Mouse (Mus musculus) midbrain, embryonic 14.5 days (tissue): Measurements from ENCODE around the gene Daxx. TPM values are rescaled to one million over a fixed set of nuclear protein-coding genes. Genes with fewer than 3 reads are reported as not detected.
"Not testable (repeated sequence)": the region's sequence is repeated elsewhere in the genome, so short reads cannot be mapped to it uniquely, and the experiment has no call there.

Source experiments
- ATAC-seq: fragments of 200-750 bp; cut with Nextera tagmentation; 2 replicates; pipeline ENCODE4 v1.8.0; 2017; ENCODE audit warnings: moderate number of reproducible peaks, moderate library complexity; ENCODE audit not compliant: low FRiP score, low TSS enrichment
- DNase-seq: peaks from one replicate; pipeline ENCODE4 v3.0.0-alpha.2; 2015
- H3K27ac ChIP-seq: fragments of 300-500 bp; sonication (generic); replicated peaks from 2 replicates; pipeline ENCODE4 v1.5.1; 2014; ENCODE audit warnings: mild to moderate bottlenecking, low read depth, low read length, moderate library complexity
- H3K27me3 ChIP-seq: fragments of 300-500 bp; sonication (generic); 2 replicates; pipeline ENCODE4 v1.6.1; 2014; ENCODE audit warnings: low read length, control low read depth, mixed read lengths; ENCODE audit not compliant: control insufficient read depth, insufficient read depth
- H3K36me3 ChIP-seq: fragments of 300-500 bp; sonication (generic); 2 replicates; pipeline ENCODE4 v1.6.1; 2014; ENCODE audit warnings: low read length, control low read depth; ENCODE audit not compliant: control insufficient read depth, insufficient read depth
- H3K4me1 ChIP-seq: fragments of 300-500 bp; sonication (generic); 2 replicates; pipeline ENCODE4 v1.6.1; 2014; ENCODE audit warnings: mild to moderate bottlenecking, antibody characterized with exemption, low read length, control low read depth; ENCODE audit not compliant: control insufficient read depth, insufficient read depth
- H3K4me2 ChIP-seq: fragments of 300-500 bp; sonication (generic); 2 replicates; pipeline ENCODE4 v1.6.1; 2014; ENCODE audit warnings: mild to moderate bottlenecking, low read length, moderate library complexity
- H3K4me3 ChIP-seq: fragments of 300-500 bp; sonication (generic); replicated peaks from 2 replicates; pipeline ENCODE4 v1.5.1; 2014; ENCODE audit warnings: low read depth, low read length
- H3K9ac ChIP-seq: fragments of 300-500 bp; sonication (generic); replicated peaks from 2 replicates; pipeline ENCODE4 v1.6.1; 2014; ENCODE audit warnings: mild to moderate bottlenecking, low read length, moderate library complexity
- H3K9me3 ChIP-seq: fragments of 300-500 bp; sonication (generic); 2 replicates; pipeline ENCODE4 v1.6.1; 2016; ENCODE audit warnings: low read length, control low read depth, mixed read lengths; ENCODE audit not compliant: control insufficient read depth
- WGBS: fragments of 180-500 bp; shearing (Covaris S2); extraction: QIAGEN DNeasy Blood & Tissue Kit; methylation state at CpG from one replicate; pipeline ENCODE4 v1.1.7; 2014; 5-methylcytosine and 5-hydroxymethylcytosine counted together
- polyA plus RNA-seq: library from polyadenylated mRNA; unstranded; fragments of >200 nt; fragmentation: Nextera tagmentation; extraction: Ambion mirVana; gene quantifications from 2 replicates; pipeline ENCODE4 v1.2.1, GENCODE M21; 2014

Daxx gene
- polyA plus RNA-seq, 1 experiment from 2014 or later, result 44.6 TPM

DNA sequence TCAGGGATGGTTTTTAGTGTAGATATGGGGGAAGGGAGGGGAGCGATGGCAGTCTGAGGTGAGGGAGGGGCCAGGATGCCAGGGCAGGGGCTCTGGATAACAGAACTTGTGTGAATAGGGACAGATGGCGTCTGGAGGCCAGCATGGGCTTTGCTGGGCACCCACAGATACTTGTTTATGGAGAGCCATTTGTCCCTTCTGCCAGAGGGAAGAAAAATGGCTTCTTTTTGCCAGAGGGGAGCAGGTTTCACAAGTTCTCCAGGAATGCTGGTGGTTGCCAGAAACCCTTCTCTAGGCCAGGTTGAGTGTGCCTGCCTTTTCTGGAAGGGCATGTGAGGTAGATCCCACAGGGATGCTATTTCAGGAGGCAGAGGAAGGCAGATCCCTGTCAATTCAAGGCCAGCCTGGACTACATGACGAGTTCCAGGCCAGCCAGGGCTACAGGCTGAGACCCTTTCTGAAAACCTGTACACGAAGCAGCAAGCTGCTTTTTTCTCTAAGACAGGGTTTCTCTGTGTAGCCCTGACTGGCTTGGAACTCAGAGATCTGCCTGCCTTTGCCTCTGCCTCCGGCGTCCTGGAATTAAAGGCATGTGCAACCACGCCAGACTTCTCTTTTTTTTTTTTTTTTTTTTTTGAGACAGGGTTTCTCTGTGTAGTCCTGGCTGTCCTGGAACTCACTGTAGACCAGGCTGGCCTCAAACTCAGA lies 8.8 kb upstream of the Daxx start:
- WGBS, result 74% methylated on average over 7 of the region's 7 CpGs
- DNase-seq (no peak), ATAC-seq (no peak)
- Histone ChIP-seq H3K27ac (no peak overlapping the region), H3K27me3 (no peaks in the 10 kb centered on the region), H3K36me3 (no peaks in the 10 kb centered on the region), H3K9ac (no peak overlapping the region), H3K4me3 (no peak overlapping the region), H3K4me1 (no peaks in the 10 kb centered on the region), H3K9me3 (no peaks in the 10 kb centered on the region), H3K4me2 (no peak overlapping the region)

DNA sequence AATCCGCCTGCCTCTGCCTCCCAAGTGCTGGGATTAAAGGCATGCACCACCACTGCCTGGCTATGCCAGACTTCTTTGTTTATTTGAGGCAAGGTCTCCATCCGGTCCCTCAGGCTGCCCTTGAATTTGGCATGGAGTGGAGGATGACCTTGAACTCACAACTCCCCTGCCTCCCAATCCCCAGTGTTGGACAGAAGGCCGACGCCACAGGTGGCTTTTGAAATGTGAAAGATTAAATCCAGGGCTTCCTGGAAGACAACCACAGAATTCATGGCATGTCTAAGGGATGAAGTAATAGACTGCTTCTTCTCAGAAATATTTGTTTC lies 8.3 kb upstream of the Daxx start:
- Histone ChIP-seq H3K27ac (no peak overlapping the region), H3K4me2 (no peak overlapping the region), H3K36me3 (no peaks in the 10 kb centered on the region), H3K9ac (no peak overlapping the region), H3K4me1 (no peaks in the 10 kb centered on the region), H3K4me3 (no peak overlapping the region), H3K9me3 (no peaks in the 10 kb centered on the region), H3K27me3 (no peaks in the 10 kb centered on the region)
- DNase-seq, result no peak
- WGBS, result 86% methylated on average over 4 of the region's 4 CpGs
- ATAC-seq, result no peak

DNA sequence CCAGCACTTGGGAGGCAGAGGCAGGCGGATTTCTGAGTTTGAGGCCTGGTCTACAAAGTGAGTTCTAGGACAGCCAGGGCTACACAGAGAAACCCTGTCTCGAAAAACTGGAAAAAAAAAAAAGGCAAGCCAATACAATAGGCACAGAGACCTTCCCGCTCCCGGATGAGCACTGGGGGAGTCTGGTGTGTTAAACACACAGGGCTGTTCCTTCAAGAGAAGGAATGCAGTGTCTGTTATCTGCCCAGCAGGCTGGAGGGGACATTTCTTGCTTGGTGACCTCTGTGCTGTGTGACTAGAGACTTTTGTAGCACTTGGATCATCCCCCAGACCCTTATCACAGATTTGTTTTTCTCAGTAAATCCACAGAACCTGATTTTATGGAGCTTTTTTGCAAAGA lies 7.6 kb upstream of the Daxx start:
- WGBS, result 84% methylated on average over 4 of the region's 4 CpGs
- H3K9me3 ChIP-seq, result no peaks in the 10 kb centered on the region
- H3K4me1 ChIP-seq, result no peaks in the 10 kb centered on the region
- DNase-seq, result no peak
- H3K9ac ChIP-seq, result no peak overlapping the region
- H3K27me3 ChIP-seq, result no peaks in the 10 kb centered on the region
- H3K27ac ChIP-seq, result no peak overlapping the region
- H3K4me3 ChIP-seq, result no peak overlapping the region
- no peaks in the 10 kb centered on the region for H3K36me3 ChIP-seq
- no peak for ATAC-seq
- no peak overlapping the region for H3K4me2 ChIP-seq

DNA sequence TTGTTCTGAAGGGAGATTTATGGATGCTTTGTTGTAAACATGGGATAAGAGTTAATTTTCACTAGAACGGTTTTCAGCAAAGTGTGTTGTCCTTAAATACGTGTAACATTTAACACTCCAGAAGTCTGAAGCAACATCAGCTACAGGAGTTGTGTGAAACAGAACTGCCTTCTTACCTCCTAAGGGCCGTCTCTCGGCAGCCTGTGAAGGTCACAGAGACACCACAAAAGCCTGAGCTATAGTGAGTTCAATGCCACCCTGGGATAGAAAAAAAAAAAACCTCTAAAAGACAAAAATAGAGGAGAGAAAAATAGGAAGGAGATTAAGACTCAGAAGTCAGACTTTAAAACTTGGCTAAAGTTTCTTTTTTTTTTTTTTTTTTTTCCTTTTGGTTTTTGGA lies 7.1 kb upstream of the Daxx start:
- Histone ChIP-seq H3K9me3 (no peaks in the 10 kb centered on the region), H3K27ac (no peak overlapping the region), H3K4me1 (no peaks in the 10 kb centered on the region), H3K4me3 (no peak overlapping the region), H3K9ac (no peak overlapping the region), H3K36me3 (no peaks in the 10 kb centered on the region), H3K27me3 (no peaks in the 10 kb centered on the region), H3K4me2 (no peak overlapping the region)
- ATAC-seq (no peak), DNase-seq (no peak)
- 84% methylated on average over 4 of the region's 4 CpGs for WGBS

DNA sequence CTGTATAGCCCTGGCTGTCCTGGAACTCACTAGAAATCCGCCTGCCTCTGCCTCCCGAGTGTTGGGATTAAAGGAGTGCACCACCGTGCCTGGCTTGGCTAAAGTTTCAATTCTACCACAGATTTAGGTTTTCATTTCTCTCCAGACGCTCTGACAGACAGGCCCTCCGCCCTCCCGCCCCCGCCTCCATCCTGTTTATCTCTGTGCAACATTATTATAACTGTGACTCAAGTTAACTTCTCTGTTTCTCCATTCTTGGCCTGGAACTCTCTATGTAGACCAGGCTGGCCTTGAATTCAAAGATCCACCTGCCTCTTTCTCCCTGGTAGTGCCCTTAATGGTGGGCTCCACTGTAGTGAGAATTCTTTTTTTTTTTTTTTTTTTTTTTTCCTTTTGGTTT lies 6.7 kb upstream of the Daxx start:
- H3K9ac ChIP-seq, result no peak overlapping the region
- H3K27ac ChIP-seq, result no peak overlapping the region
- H3K4me3 ChIP-seq, result no peak overlapping the region
- H3K9me3 ChIP-seq, result no peaks in the 10 kb centered on the region
- H3K36me3 ChIP-seq, result no peaks in the 10 kb centered on the region
- H3K4me2 ChIP-seq, result no peak overlapping the region
- 89% methylated on average over 7 of the region's 7 CpGs for WGBS
- DNase-seq (no peak), ATAC-seq (no peak)
- no peaks in the 10 kb centered on the region for H3K27me3 ChIP-seq
- H3K4me1 ChIP-seq, result no peaks in the 10 kb centered on the region

DNA sequence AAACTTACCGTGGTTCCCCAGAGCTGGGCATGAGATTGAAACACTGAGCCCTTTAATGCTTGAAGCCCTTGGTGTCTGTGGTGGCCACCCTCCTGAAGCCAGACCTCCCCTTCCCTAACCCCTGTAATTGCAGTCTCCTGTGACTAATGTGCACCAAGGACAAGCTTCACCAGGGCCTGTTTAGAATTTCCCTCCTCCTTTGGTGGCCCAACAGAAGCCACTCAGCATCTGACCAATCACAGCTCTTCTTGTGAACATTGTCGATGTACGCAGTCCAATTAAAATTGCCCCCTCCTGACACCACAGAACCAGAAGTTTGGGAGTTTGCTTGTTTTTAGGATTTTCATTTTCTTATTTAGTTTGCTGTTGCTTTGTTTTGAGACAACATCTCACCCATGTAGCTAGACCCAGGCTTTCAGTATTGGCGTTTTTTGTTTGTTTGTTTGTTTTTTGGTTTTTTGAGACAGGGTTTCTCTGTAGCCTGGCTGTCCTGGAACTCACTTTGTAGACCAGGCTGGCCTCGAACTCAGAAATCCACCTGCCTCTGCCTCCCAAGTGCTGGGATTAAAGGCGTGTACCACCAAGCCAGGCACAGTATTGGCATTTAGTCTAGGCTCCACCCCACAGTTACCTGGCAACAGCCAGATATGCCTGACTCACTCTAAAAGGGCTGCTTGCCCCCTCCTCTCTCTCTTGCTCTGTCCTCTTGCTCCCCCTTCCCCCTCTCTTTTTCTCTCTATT lies 5.1 kb upstream of the Daxx start:
- not testable (repeated sequence) for DNase-seq, H3K4me3 ChIP-seq, ATAC-seq, H3K36me3 ChIP-seq, H3K27me3 ChIP-seq, H3K4me1 ChIP-seq, H3K27ac ChIP-seq, H3K9ac ChIP-seq, H3K9me3 ChIP-seq, H3K4me2 ChIP-seq
- 76% methylated on average over 6 of the region's 6 CpGs for WGBS

DNA sequence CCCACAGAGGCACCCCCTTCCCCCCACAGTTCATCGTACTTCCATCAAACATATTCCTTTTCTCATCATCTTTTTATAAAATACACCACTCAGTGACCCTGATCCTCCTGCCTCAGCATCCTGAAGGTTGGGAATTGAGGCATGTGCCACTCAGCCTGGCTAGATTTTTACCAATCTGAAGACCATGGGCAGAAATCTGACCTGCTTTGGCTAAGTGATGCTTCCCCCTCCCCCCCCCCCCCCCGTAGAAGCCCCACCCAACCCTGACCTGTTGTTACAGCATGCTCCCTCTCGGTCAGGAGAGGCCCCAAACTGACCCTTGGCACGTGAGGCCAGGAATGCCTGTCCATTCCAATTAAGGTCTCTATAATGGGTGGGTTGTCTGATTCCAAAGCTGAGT lies 4.4 kb upstream of the Daxx start, which contains the start of gene Platr17:
TSS of gene Platr17 (plus strand) at position 301 of the 400 bp plus-strand sequence.
- not testable (repeated sequence) for H3K9me3 ChIP-seq, H3K4me3 ChIP-seq, H3K27me3 ChIP-seq, H3K4me2 ChIP-seq, ATAC-seq, H3K9ac ChIP-seq, H3K27ac ChIP-seq, H3K4me1 ChIP-seq, DNase-seq, H3K36me3 ChIP-seq
- 13% methylated on average over 4 of the region's 4 CpGs for WGBS

DNA sequence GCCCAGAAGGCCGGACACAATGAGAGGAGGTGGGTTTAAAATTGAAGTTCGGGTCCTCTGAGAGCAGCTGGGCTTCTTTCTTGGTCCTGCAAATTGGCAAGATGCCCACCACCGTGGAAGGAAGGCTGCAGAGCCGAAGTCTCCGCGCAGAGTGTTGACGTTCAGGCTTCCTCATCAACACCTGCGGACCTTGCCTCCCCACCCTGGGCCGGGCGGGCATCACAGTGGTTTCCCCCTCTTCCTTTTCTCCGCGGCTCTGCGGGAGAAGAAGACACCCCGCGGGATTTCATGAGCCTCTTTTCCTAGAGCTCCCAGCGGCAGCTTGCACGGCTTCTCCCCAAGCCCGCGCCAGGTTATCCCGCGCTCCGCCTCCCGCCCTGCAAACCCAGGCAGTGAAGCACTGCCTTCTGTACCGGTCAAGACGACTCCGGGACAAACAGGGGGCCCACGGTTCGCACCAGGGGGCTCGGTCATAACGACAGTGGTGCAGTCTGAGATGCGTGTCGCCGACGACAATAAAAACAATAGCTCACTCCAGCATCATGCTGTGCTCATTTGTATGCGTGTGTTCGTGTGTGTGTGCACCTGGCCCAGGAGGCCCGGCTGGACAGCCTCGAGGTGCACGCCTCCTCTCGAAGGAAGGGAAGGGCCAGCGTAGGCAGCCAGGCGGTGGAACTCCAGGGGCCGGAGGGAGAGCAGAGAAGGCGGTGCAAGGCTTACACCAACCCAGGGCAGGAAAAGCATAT lies 710 bp upstream of the Daxx start:
- DNase-seq (peak; percentile 66), ATAC-seq (peak; percentile 14)
- Histone ChIP-seq H3K9me3 (no peaks in the 10 kb centered on the region), H3K27me3 (no peaks in the 10 kb centered on the region), H3K36me3 (peaks cover 24% of the 10 kb centered on the region), H3K4me1 (peaks cover 14% of the 10 kb centered on the region), H3K9ac (peak overlapping the region; percentile 81), H3K4me2 (peak overlapping the region; percentile 93), H3K4me3 (peak overlapping the region; percentile 76), H3K27ac (peak overlapping the region; percentile 93)
- WGBS, result under 1% methylated on average over 44 of the region's 44 CpGs
